Mouse (Mus musculus) MEL (cell line): ENCODE results near the gene Atp1a4. TPM values are rescaled to one million over a fixed set of nuclear protein-coding genes. Genes with fewer than 3 reads are reported as not detected.
A peak's percentile ranks its signal among the peaks of the same experiment; 100 is the strongest.

Source experiments
- DNase-seq: peaks from one replicate; pipeline ENCODE4 v3.0.0; 2011; ENCODE audit warnings: low read depth, low spot score
- H3K27ac ChIP-seq: 2 replicates; pipeline ENCODE4 v1.5.1; 2012; ENCODE audit warnings: low read depth, mild to moderate bottlenecking, control low read depth, low read length, moderate library complexity; ENCODE audit not compliant: control insufficient read depth
- H3K27me3 ChIP-seq, 2 experiments: fragments of 150-350 bp in 1 of 2; sonication (generic) in 1 of 2; 2 replicates each; pipeline ENCODE4 v1.6.1; 2012; ENCODE audit warnings: low read length in 2 of 2, mild to moderate bottlenecking in 2 of 2, improper control_type of control experiment in 1 of 2, moderate library complexity in 1 of 2; ENCODE audit not compliant: insufficient read depth in 2 of 2, control insufficient read depth in 1 of 2
- H3K36me3 ChIP-seq, 2 experiments: 2 replicates each; pipeline ENCODE4 v1.6.1; 2012 to 2014; ENCODE audit warnings: low read length in 2 of 2, improper control_type of control experiment in 1 of 2, inconsistent platforms in 1 of 2, mild to moderate bottlenecking in 1 of 2; ENCODE audit not compliant: insufficient read depth in 2 of 2, control insufficient read depth in 1 of 2
- H3K4me1 ChIP-seq, 2 experiments: fragments of 150-350 bp in 1 of 2; sonication (generic) in 1 of 2; 2 replicates each; pipeline ENCODE4 v1.6.1; 2012; ENCODE audit warnings: low read length in 2 of 2, improper control_type of control experiment in 1 of 2, mild to moderate bottlenecking in 1 of 2; ENCODE audit not compliant: insufficient read depth in 2 of 2, control insufficient read depth in 1 of 2
- H3K4me3 ChIP-seq, 2 experiments: fragments of 150-350 bp in 1 of 2; sonication (generic) in 1 of 2; 2 replicates each; pipeline ENCODE4 v1.5.1; 2012; ENCODE audit warnings: low read depth in 2 of 2, low read length in 2 of 2, mild to moderate bottlenecking in 2 of 2, moderate library complexity in 2 of 2, control low read depth in 1 of 2, improper control_type of control experiment in 1 of 2; ENCODE audit not compliant: control insufficient read depth in 1 of 2, insufficient read depth in 1 of 2
- H3K79me2 ChIP-seq: 2 replicates; pipeline ENCODE4 v1.6.1; 2012; ENCODE audit warnings: mild to moderate bottlenecking, low read length, moderate library complexity; ENCODE audit not compliant: control insufficient read depth, poor library complexity, insufficient read depth
- H3K9ac ChIP-seq: 2 replicates; pipeline ENCODE4 v1.6.1; 2012; ENCODE audit warnings: low read depth, mild to moderate bottlenecking, control low read depth, low read length, moderate library complexity; ENCODE audit not compliant: control insufficient read depth, poor library complexity, severe bottlenecking
- H3K9me3 ChIP-seq: fragments of 150-350 bp; sonication (generic); replicated peaks from 2 replicates; pipeline ENCODE4 v1.6.1; 2012; ENCODE audit warnings: mild to moderate bottlenecking, low read length, improper control_type of control experiment, moderate library complexity; ENCODE audit not compliant: insufficient read depth
- BHLHE40 ChIP-seq: IDR thresholded peaks from 2 replicates; pipeline ENCODE4 v1.6.1; 2012; ENCODE audit warnings: low read depth, mild to moderate bottlenecking, inconsistent platforms, low read length, improper control_type of control experiment, borderline replicate concordance
- E2F4 ChIP-seq: IDR thresholded peaks from 2 replicates; pipeline ENCODE4 v1.6.1; 2011; ENCODE audit warnings: low read depth, low read length, improper control_type of control experiment, borderline replicate concordance
- ELF1 ChIP-seq: IDR thresholded peaks from 2 replicates; pipeline ENCODE4 v1.6.1; 2014; ENCODE audit warnings: low read depth, mild to moderate bottlenecking, inconsistent platforms, low read length, improper control_type of control experiment, moderate library complexity
- EP300 ChIP-seq, 2 experiments: IDR thresholded peaks; 2 replicates each; pipeline ENCODE4 v1.6.1; 2011; ENCODE audit warnings: improper control_type of control experiment in 2 of 2, low read length in 2 of 2, low read depth in 1 of 2, mild to moderate bottlenecking in 1 of 2
- ETS1 ChIP-seq: IDR thresholded peaks from 2 replicates; pipeline ENCODE4 v1.6.1; 2012; ENCODE audit warnings: low read depth, mild to moderate bottlenecking, inconsistent platforms, low read length, improper control_type of control experiment, moderate library complexity
- GABPA ChIP-seq: IDR thresholded peaks from 2 replicates; pipeline ENCODE4 v1.6.1; 2012; ENCODE audit warnings: low read depth, mild to moderate bottlenecking, inconsistent platforms, low read length, improper control_type of control experiment, moderate library complexity
- HCFC1 ChIP-seq: IDR thresholded peaks from 2 replicates; pipeline ENCODE4 v1.6.1; 2012; ENCODE audit warnings: low read depth, mild to moderate bottlenecking, inconsistent platforms, low read length, improper control_type of control experiment, moderate library complexity
- JUND ChIP-seq: IDR thresholded peaks from 2 replicates; pipeline ENCODE4 v1.6.1; 2011; ENCODE audit warnings: low read depth, mild to moderate bottlenecking, improper control_type of control experiment, low read length
- MAFK ChIP-seq: IDR thresholded peaks from 2 replicates; pipeline ENCODE4 v1.6.1; 2011; ENCODE audit warnings: low read depth, mild to moderate bottlenecking, low read length, improper control_type of control experiment, borderline replicate concordance
- MXI1 ChIP-seq: IDR thresholded peaks from 2 replicates; pipeline ENCODE4 v1.6.1; 2011; ENCODE audit warnings: mild to moderate bottlenecking, low read depth, low read length, improper control_type of control experiment
- NELFE ChIP-seq: IDR thresholded peaks from 2 replicates; pipeline ENCODE4 v1.6.1; 2011; ENCODE audit warnings: low read depth, low read length, improper control_type of control experiment
- POLR2A ChIP-seq, 2 experiments: IDR thresholded peaks; 2 replicates each; pipeline ENCODE4 v1.6.1; 2011 to 2012; ENCODE audit warnings: low read length in 2 of 2, mild to moderate bottlenecking in 2 of 2, control low read depth in 1 of 2, improper control_type of control experiment in 1 of 2, low read depth in 1 of 2, moderate library complexity in 1 of 2; ENCODE audit not compliant: control insufficient read depth in 1 of 2, insufficient read depth in 1 of 2, poor library complexity in 1 of 2
- POLR2AphosphoS5 ChIP-seq: IDR thresholded peaks from 2 replicates; pipeline ENCODE4 v1.6.1; 2012; ENCODE audit warnings: low read depth, borderline replicate concordance, mild to moderate bottlenecking, inconsistent platforms, low read length, moderate library complexity, mixed read lengths
- RAD21 ChIP-seq: IDR thresholded peaks from 2 replicates; pipeline ENCODE4 v1.6.1; 2011; ENCODE audit warnings: mild to moderate bottlenecking, low read depth, low read length, improper control_type of control experiment
- RCOR1 ChIP-seq: IDR thresholded peaks from 2 replicates; pipeline ENCODE4 v1.6.1; 2012; ENCODE audit warnings: low read depth, mild to moderate bottlenecking, inconsistent platforms, low read length, improper control_type of control experiment
- SIN3A ChIP-seq: IDR thresholded peaks from 2 replicates; pipeline ENCODE4 v1.6.1; 2012; ENCODE audit warnings: low read length, improper control_type of control experiment, inconsistent platforms
- SMC3 ChIP-seq: IDR thresholded peaks from 2 replicates; pipeline ENCODE4 v1.6.1; 2011; ENCODE audit warnings: low read depth, low read length, improper control_type of control experiment
- TCF12 ChIP-seq: IDR thresholded peaks from 2 replicates; pipeline ENCODE4 v1.6.1; 2014; ENCODE audit warnings: low read depth, mild to moderate bottlenecking, inconsistent platforms, low read length, improper control_type of control experiment, moderate library complexity
- USF1 ChIP-seq: IDR thresholded peaks from 2 replicates; pipeline ENCODE4 v1.6.1; 2014; ENCODE audit warnings: low read depth, mild to moderate bottlenecking, inconsistent platforms, low read length, improper control_type of control experiment, moderate library complexity
- USF2 ChIP-seq, 2 experiments: IDR thresholded peaks; 2 replicates each; pipeline ENCODE4 v1.6.1; 2011 to 2012; ENCODE audit warnings: improper control_type of control experiment in 2 of 2, low read length in 2 of 2, borderline replicate concordance in 1 of 2, inconsistent platforms in 1 of 2, low read depth in 1 of 2, mild to moderate bottlenecking in 1 of 2; ENCODE audit not compliant: insufficient read depth in 1 of 2
- polyA plus RNA-seq, 2 experiments: library from polyadenylated mRNA; stranded (reverse) in 1 of 2; unstranded in 1 of 2; fragments of >175 nt in 1 of 2; fragments of >200 nt in 1 of 2; gene quantifications; 2 replicates each; pipeline versions ENCODE4 v1.2.1 to v1.2.4; 2012; ENCODE audit warnings: low replicate concordance in 2 of 2, low read depth in 1 of 2; ENCODE audit not compliant: insufficient read length in 2 of 2, insufficient read depth in 1 of 2, missing spikeins in 1 of 2
- total RNA-seq: library from RNA; depleted of rRNA; stranded (reverse); fragments of 300-350 nt; gene quantifications from 2 replicates; pipeline ENCODE4 v1.2.3, GENCODE M21; 2012

The Atp1a4 gene
- total and polyA plus RNA-seq, 3 experiments: not detected

GRCm38 (mm10) chr1:172204814-172205740, 53.1 kb downstream of the Atp1a4 start:
- H3K4me3 ChIP-seq: no peak overlapping the region
- H3K27ac ChIP-seq: no peak overlapping the region
- H3K9me3 ChIP-seq: no peaks in the 10 kb centered on the region
- DNase-seq: no peak
- no peaks in the 10 kb centered on the region for H3K27me3 ChIP-seq
- H3K9ac ChIP-seq: no peak overlapping the region
- H3K79me2 ChIP-seq: no peaks in the 10 kb centered on the region
- H3K36me3 ChIP-seq: no peaks in the 10 kb centered on the region
- no peak for TF ChIP-seq MAFK
- TF ChIP-seq POLR2AphosphoS5: no peak
- no peak for TF ChIP-seq RAD21
- TF ChIP-seq TCF12: no peak
- TF ChIP-seq, all 39 proteins: peak for 0
- H3K4me1 ChIP-seq: peaks cover 3 to 14% of the 10 kb centered on the region in 2 experiments

- H3K4me1 ChIP-seq: peaks cover 3 to 7% of the 10 kb centered on the region in 2 experiments
- H3K27me3 ChIP-seq: no peaks in the 10 kb centered on the region
- H3K9ac ChIP-seq: no peak overlapping the region
- 0 out of 2 replicates have a peak, but pooled peaks have one; percentile 11 for TF ChIP-seq SIN3A
- TF ChIP-seq EP300 (IDR thresholded peaks at IDR 0.05; ENCODE audit: low read depth in 1 of 2, low read length in 2 of 2): no peak; a peak in 1 of 4 replicates
- no peak for TF ChIP-seq NELFE
- TF ChIP-seq E2F4: no peak
- TF ChIP-seq ETS1: no peak
- peaks cover 0 to under 1% of the 10 kb centered on the region in 2 experiments; a peak in 1 of 4 replicates for H3K36me3 ChIP-seq
- no peaks in the 10 kb centered on the region for H3K79me2 ChIP-seq
- H3K9me3 ChIP-seq: no peaks in the 10 kb centered on the region
- H3K4me3 ChIP-seq: no peak overlapping the region
- no peak overlapping the region for H3K27ac ChIP-seq
- no peak for DNase-seq
Observed at GRCm38 (mm10) chr1:172204033-172204813, 54.0 kb downstream of the Atp1a4 start.

DNA sequence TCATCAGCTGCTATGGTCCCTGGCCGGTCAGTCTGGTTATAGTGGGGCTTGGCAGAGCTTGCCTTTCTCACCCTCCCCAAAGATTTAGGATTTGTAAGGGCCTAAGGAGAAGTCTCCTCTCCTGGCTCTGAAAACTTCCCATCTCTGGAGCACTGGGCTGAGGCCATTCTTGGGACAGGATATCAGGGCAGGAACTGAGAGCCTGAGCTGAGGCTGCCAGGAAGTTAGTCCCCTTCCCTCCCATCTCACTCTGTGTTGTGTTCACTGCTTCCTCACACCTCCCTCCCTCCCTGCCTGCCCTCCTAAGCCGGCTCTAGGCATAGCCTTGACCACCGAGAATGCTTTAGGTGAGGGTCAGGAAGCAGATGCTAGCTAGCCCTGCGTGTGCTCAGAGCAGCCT, 54.6 kb downstream of the Atp1a4 start:
- H3K9me3 ChIP-seq: no peaks in the 10 kb centered on the region
- no peak overlapping the region for H3K27ac ChIP-seq
- H3K36me3 ChIP-seq: peaks cover 0 to 1% of the 10 kb centered on the region in 2 experiments; a peak in 1 of 4 replicates
- H3K4me3 ChIP-seq: no peak overlapping the region
- DNase-seq: no peak
- no peaks in the 10 kb centered on the region for H3K27me3 ChIP-seq
- no peak overlapping the region for H3K9ac ChIP-seq
- peaks cover 3 to 7% of the 10 kb centered on the region in 2 experiments for H3K4me1 ChIP-seq
- TF ChIP-seq ELF1 (no peak), RCOR1 (no peak), USF2 (IDR thresholded peaks at IDR 0.05; ENCODE audit: borderline replicate concordance in 1 of 2, insufficient read depth in 1 of 2, low read depth in 1 of 2, low read length in 2 of 2) (no peak), USF1 (no peak), SMC3 (no peak), MXI1 (no peak), HCFC1 (no peak), GABPA (no peak), BHLHE40 (no peak), RAD21 (no peak), POLR2A (IDR thresholded peaks at IDR 0.05; ENCODE audit: control insufficient read depth in 1 of 2, insufficient read depth in 1 of 2, low read depth in 1 of 2, low read length in 2 of 2, poor library complexity in 1 of 2) (no peak), JUND (no peak)
- TF ChIP-seq, all 39 proteins: peak for 0
- no peaks in the 10 kb centered on the region for H3K79me2 ChIP-seq
